Mouse (Mus musculus) heart, adult 11 months (tissue): Measurements from ENCODE around the gene Hoxa3.

Experiments
- DNase-seq: peaks from one replicate; pipeline ENCODE4 v3.0.0; 2022

The Hoxa3 gene

GRCm38 (mm10) chr6:52218643-52219215 is 5.6 kb upstream of the Hoxa3 start:
- DNase-seq: no peak

GRCm38 (mm10) chr6:52217895-52218642 is 4.9 kb upstream of the Hoxa3 start:
- DNase-seq: peak; percentile 80

GRCm38 (mm10) chr6:52217459-52217768 is 4.3 kb upstream of the Hoxa3 start:
- DNase-seq: peak; percentile 96

GRCm38 (mm10) chr6:52216691-52217458 is 3.7 kb upstream of the Hoxa3 start:
- peak; percentile 90 for DNase-seq

GRCm38 (mm10) chr6:52215771-52216535 is 2.8 kb upstream of the Hoxa3 start:
- peak; percentile 88 for DNase-seq

GRCm38 (mm10) chr6:52215070-52215469 is 1.9 kb upstream of the Hoxa3 start:
- peak; percentile 83 for DNase-seq

- peak; percentile 77 for DNase-seq
Measured at GRCm38 (mm10) chr6:52214271-52214670, 1.1 kb upstream of the Hoxa3 start.

GRCm38 (mm10) chr6:52212556-52213118 is 499 bp downstream of the Hoxa3 start:
- DNase-seq: peak; percentile 89

GRCm38 (mm10) chr6:52211961-52212360 is 1.2 kb downstream of the Hoxa3 start:
- peak; percentile 91 for DNase-seq

- peak; percentile 95 for DNase-seq
Measured at GRCm38 (mm10) chr6:52211170-52211935, 1.8 kb downstream of the Hoxa3 start.

GRCm38 (mm10) chr6:52209685-52210046 is 3.5 kb downstream of the Hoxa3 start:
- DNase-seq: peak; percentile 60

- DNase-seq: peak; percentile 88
Measured at GRCm38 (mm10) chr6:52208868-52209684, 4.1 kb downstream of the Hoxa3 start.

- peak; percentile 91 for DNase-seq
Measured at GRCm38 (mm10) chr6:52208072-52208867, 4.9 kb downstream of the Hoxa3 start, which contains the start of gene Hoxa6. TSS of gene Hoxa6 (minus strand) at chr6:52208722.

GRCm38 (mm10) chr6:52207684-52207976 is 5.5 kb downstream of the Hoxa3 start:
- no peak for DNase-seq

GRCm38 (mm10) chr6:52206882-52207683 is 6.1 kb downstream of the Hoxa3 start:
- DNase-seq: peak; percentile 77

GRCm38 (mm10) chr6:52205638-52206621 is 7.2 kb downstream of the Hoxa3 start:
- DNase-seq: peak; percentile 88

- DNase-seq: no peak
Measured at GRCm38 (mm10) chr6:52205221-52205620, 7.9 kb downstream of the Hoxa3 start.

GRCm38 (mm10) chr6:52204050-52204752 is 8.9 kb downstream of the Hoxa3 start, which contains the start of gene Hoxa5:
TSS of gene Hoxa5 (minus strand) at chr6:52204587.
- peak; percentile 98 for DNase-seq
